In the genomic region with DNA sequence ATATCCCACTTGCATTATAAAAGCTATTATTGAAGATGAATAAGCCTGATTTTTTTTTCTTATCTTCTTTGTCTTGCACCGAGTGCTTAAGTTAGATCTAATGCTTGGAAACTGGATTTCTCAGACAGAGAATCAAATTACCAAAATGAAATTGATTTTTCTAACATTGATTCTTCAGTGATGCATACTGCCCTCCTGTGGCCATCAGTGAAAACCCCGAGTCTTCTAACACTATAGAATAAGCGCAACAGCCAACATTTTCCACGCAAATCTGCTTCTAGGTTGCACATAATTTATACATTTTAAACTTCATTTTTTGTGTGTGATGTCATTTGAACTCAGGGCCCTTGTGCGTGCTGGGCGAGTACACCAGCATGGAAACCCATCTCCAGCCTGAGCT, we compare ENCODE assay signal across 7 mouse cellular contexts. TPM values are rescaled to one million over a fixed set of nuclear protein-coding genes. Genes with fewer than 3 reads are reported as not detected.
DNase-seq lines count a peak whose midpoint lies in the region; ATAC-seq and TF ChIP-seq lines count a peak whose summit lies in the region.

No protein-coding gene starts in this region.

- no peaks in the 10 kb centered on the region for H3K4me1 ChIP-seq in kidney, adult 2 months (ENCODE audit: control insufficient read depth, insufficient read depth, low read length)
- no peaks in the 10 kb centered on the region for H3K4me1 ChIP-seq in limb, embryonic 10.5 days
- no peaks in the 10 kb centered on the region for H3K4me1 ChIP-seq in stomach, postnatal 0 days (replicated peaks; ENCODE audit: control insufficient read depth, insufficient read depth)

- no peak for TF ChIP-seq CTCF in kidney, adult 2 months (conservative IDR thresholded peaks at IDR 0.05; ENCODE audit: insufficient read depth, insufficient read length, low read depth, low read length)
- peak; percentile 81 for TF ChIP-seq CTCF in stomach, postnatal 0 days (IDR thresholded peaks at IDR 0.05; ENCODE audit: low read depth)

- peak; percentile 14 for DNase-seq in kidney, adult 2 months
- no peak for DNase-seq in kidney, adult 11 months
- DNase-seq in urinary bladder, postnatal 25 days (ENCODE audit: low spot score): peak; percentile 6
- DNase-seq in urinary bladder, postnatal 10 days (ENCODE audit: low spot score): no peak
- DNase-seq in cerebellum, adult 9-10 months: peak; percentile 61
- peak; percentile 33 for DNase-seq in limb, embryonic 10.5 days (ENCODE audit: low spot score)
- DNase-seq in stomach, postnatal 0 days (ENCODE audit: low spot score): peak; percentile 19

- no peak overlapping the region for H3K4me3 ChIP-seq in kidney, adult 2 months (ENCODE audit: insufficient read depth, low read depth, low read length)
- H3K4me3 ChIP-seq in limb, embryonic 10.5 days: no peak overlapping the region
- no peak overlapping the region for H3K4me3 ChIP-seq in stomach, postnatal 0 days (ENCODE audit: low read depth, low read length)

- H3K9me3 ChIP-seq in limb, embryonic 10.5 days (replicated peaks): no peaks in the 10 kb centered on the region
- H3K9me3 ChIP-seq in stomach, postnatal 0 days (ENCODE audit: control insufficient read depth, low read length): no peaks in the 10 kb centered on the region

- WGBS in kidney, adult 2 months: 39% methylated on average over 6 of the region's 6 CpGs
- 58% methylated on average over 6 of the region's 6 CpGs for WGBS in limb, embryonic 10.5 days
- WGBS in stomach, postnatal 0 days: 37% methylated on average over 6 of the region's 6 CpGs

- TF ChIP-seq EP300 in stomach, postnatal 0 days (optimal IDR thresholded peaks at IDR 0.05): no peak

- no peak overlapping the region for H3K9ac ChIP-seq in stomach, postnatal 0 days (ENCODE audit: low read length)

- no peak overlapping the region for H3K4me2 ChIP-seq in stomach, postnatal 0 days (replicated peaks; ENCODE audit: low read depth)

- no peak for ATAC-seq in stomach, postnatal 0 days (ENCODE audit: low FRiP score, low TSS enrichment)

- H3K27me3 ChIP-seq in kidney, adult 2 months (replicated peaks; ENCODE audit: control insufficient read depth, insufficient read depth, low read length): no peaks in the 10 kb centered on the region
- no peaks in the 10 kb centered on the region for H3K27me3 ChIP-seq in limb, embryonic 10.5 days (ENCODE audit: low read depth, poor library complexity, severe bottlenecking)
- no peaks in the 10 kb centered on the region for H3K27me3 ChIP-seq in stomach, postnatal 0 days (ENCODE audit: control insufficient read depth, insufficient read depth, low read length)

- no peaks in the 10 kb centered on the region for H3K36me3 ChIP-seq in kidney, adult 2 months (ENCODE audit: control insufficient read depth, insufficient read depth, low read length)
- H3K36me3 ChIP-seq in limb, embryonic 10.5 days: peaks cover 30% of the 10 kb centered on the region
- no peaks in the 10 kb centered on the region for H3K36me3 ChIP-seq in stomach, postnatal 0 days (ENCODE audit: control insufficient read depth, insufficient read depth, low read length)

- no peak overlapping the region for H3K27ac ChIP-seq in kidney, adult 2 months (ENCODE audit: insufficient read depth, low read depth, low read length)
- no peak overlapping the region for H3K27ac ChIP-seq in limb, embryonic 10.5 days
- no peak overlapping the region for H3K27ac ChIP-seq in stomach, postnatal 0 days (replicated peaks)

- no peak for TF ChIP-seq POLR2A in kidney, adult 2 months (IDR thresholded peaks at IDR 0.05; ENCODE audit: low read depth, low read length)

RNA-seq across cellular contexts. Expression of gene Faxc, which starts 20.3 kb away (rescaled TPM):
- polyA plus RNA-seq in kidney, adult 2 months (2012; rRNA removed): 0.20 and 0.22 TPM in 2 replicates
- 8.7 and 10.6 TPM in 2 replicates for polyA plus RNA-seq in limb, embryonic 10.5 days (2016; fragmentation: Nextera tagmentation; extraction: Ambion mirVana)
- polyA plus RNA-seq in stomach, postnatal 0 days (2015; fragmentation: Nextera tagmentation; extraction: Ambion mirVana): 1.5 and 1.7 TPM in 2 replicates

Comparison
In these comparisons a context has a peak if more than half of its experiments do, and no peak if none do; other contexts are left out.
1. DNase-seq: peak in kidney, adult 2 months (single experiment), urinary bladder, postnatal 25 days (single experiment), cerebellum, adult 9-10 months (single experiment), limb, embryonic 10.5 days (single experiment) and stomach, postnatal 0 days (single experiment); none in kidney, adult 11 months (single experiment) and urinary bladder, postnatal 10 days (single experiment).